Mouse (Mus musculus) adrenal gland, postnatal 36 days (tissue): Measurements from ENCODE around the gene H2al1a. TPM values are rescaled to one million over a fixed set of nuclear protein-coding genes. Genes with fewer than 3 reads are reported as not detected.

ENCODE experiments used
- DNase-seq, 2 experiments: peaks; one replicate each; pipeline ENCODE4 v3.0.0; 2021; ENCODE audit warnings: mixed read lengths in 1 of 2
- total RNA-seq, 2 experiments: library from RNA; stranded (reverse); gene quantifications; 2 replicates each; pipeline ENCODE4 v1.2.3; 2021

Gene H2al1a
- total RNA-seq, 2 experiments from 2014 or later = not detected

DNA sequence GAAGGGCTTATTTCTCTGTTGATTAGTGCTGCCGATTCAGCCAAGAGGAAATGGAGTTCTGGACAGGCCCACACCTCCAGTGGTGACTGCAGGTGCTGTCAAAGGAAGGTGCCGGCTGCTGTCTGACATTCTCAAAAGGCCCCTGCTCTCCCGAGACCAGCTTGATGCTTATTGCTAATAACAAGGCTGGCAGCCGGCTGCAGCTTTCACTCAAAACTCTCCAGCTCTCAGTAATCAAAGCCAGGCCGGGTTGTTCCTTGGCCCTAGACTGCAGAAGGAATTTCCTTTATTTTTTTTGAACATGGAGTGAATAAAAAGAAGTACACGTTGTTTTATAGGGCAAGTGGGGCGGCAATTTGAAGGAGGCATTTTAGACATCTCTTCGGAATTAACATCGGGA, 46.7 kb downstream of the H2al1a start:
- DNase-seq = no peak

GRCm38 (mm10) chrX:11346756-11347155, 47.7 kb downstream of the H2al1a start:
- DNase-seq = no peak

Other genes with a start within 250 kb of the H2al1a start
- not detected for gene H2al1b, start 3.2 kb downstream of the H2al1a start, total RNA-seq
- gene H2al1c, start 6.4 kb downstream of the H2al1a start, total RNA-seq = not detected
- gene H2al1d, start 9.6 kb downstream of the H2al1a start, total RNA-seq = not detected
- not detected for gene H2al1e, start 12.7 kb downstream of the H2al1a start, total RNA-seq
- not detected for gene H2al1f, start 15.9 kb downstream of the H2al1a start, total RNA-seq
- not detected for gene H2al1g, start 19.0 kb downstream of the H2al1a start, total RNA-seq
- gene H2al1h, start 22.2 kb downstream of the H2al1a start, total RNA-seq = not detected
- not detected for gene H2al1i, start 25.4 kb downstream of the H2al1a start, total RNA-seq
- gene H2al1j, start 28.6 kb downstream of the H2al1a start, total RNA-seq = not detected